Mouse (Mus musculus): ENCODE data around the gene Corin. TPM values are rescaled to one million over a fixed set of nuclear protein-coding genes. Genes with fewer than 3 reads are reported as not detected.

Gene Corin
- polyA plus RNA-seq, 1 experiment from 2014 or later, result 6.0 TPM

DNA sequence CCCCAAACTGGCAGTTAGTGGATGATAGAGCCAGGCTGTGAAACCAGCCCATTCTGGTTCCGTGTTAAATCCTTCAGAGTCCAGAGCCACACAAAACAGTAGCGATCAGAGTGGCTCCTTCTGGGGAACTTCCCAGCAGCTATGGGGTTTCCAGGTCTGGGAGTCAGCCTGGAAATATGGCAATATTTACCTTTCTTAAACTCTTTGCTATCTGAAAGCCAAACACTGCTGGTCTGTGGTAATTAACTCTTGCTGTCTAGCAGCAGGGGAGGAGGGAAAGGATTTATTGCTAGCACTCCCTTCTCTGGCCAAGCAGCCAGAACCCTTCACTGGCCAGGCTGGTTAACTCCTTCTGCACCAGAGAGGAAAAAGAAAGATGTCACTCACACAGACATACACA is 221.4 kb downstream of the Corin start:
- peaks cover 16% of the 10 kb centered on the region; the same call in 1 of the 2 replicates for H3K4me1 ChIP-seq
- peaks cover 13% of the 10 kb centered on the region; the same call in 1 of the 2 replicates for H3K36me3 ChIP-seq
- ATAC-seq (replicated peaks; ENCODE audit: low FRiP score), result peak; percentile 83
- H3K4me3 ChIP-seq (replicated peaks), result no peak overlapping the region
- no peak overlapping the region for H3K4me2 ChIP-seq
- WGBS, result 15% methylated on average over 2 of the region's 2 CpGs
- no peaks in the 10 kb centered on the region for H3K27me3 ChIP-seq
- H3K9me3 ChIP-seq (replicated peaks), result no peaks in the 10 kb centered on the region
- no peak overlapping the region for H3K9ac ChIP-seq
- H3K27ac ChIP-seq, result peak overlapping the region; percentile 84

DNA sequence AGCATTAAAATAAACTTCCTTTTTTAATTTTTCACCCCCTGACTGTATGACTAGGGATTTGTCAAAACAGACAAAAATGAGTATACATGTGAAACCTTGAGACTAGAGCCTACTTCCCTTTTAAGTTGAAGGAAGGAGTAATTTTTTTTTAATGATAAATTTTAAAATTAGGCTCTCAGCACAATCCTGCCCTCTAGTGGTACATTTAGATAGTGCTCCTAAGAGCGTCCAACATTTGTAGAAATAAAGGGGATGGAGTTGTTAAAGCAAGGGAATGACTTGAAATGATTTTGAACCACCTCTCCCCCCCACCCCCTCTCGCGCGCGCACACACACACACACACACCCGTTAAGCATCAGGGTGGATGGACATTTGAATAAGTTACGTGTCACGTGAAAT is 234.6 kb downstream of the Corin start:
- Histone ChIP-seq H3K4me3 (replicated peaks) (no peak overlapping the region), H3K27me3 (no peaks in the 10 kb centered on the region), H3K27ac (no peak overlapping the region), H3K9ac (no peak overlapping the region), H3K4me2 (no peak overlapping the region), H3K9me3 (replicated peaks) (no peaks in the 10 kb centered on the region), H3K4me1 (peaks cover 10% of the 10 kb centered on the region; the same call in 1 of the 2 replicates), H3K36me3 (peaks cover 16% of the 10 kb centered on the region; the same call in 1 of the 2 replicates)
- ATAC-seq (replicated peaks; ENCODE audit: low FRiP score), result no peak
- WGBS, result 51% methylated on average over 8 of the region's 8 CpGs

DNA sequence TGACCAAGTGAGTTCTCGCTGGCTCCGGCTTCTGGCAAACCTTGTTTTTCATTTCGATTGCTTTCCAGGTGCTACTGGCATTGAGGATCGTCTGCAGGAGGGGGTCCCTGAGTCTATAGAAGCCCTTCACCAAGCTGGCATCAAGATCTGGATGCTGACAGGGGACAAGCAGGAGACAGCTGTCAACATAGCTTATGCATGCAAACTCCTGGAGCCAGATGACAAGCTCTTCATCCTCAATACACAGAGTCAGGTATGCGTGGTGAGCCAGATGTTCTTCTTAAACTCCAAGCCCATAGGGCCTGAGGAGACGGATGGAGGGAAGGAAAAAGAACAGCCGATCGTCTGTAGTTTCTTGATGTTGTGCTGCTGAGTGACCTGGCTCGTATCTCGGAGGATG is 235.1 kb downstream of the Corin start:
- Histone ChIP-seq H3K36me3 (peaks cover 16% of the 10 kb centered on the region; the same call in 1 of the 2 replicates), H3K4me3 (replicated peaks) (no peak overlapping the region), H3K4me1 (peaks cover 10% of the 10 kb centered on the region; the same call in 1 of the 2 replicates), H3K27ac (no peak overlapping the region), H3K9ac (no peak overlapping the region), H3K9me3 (replicated peaks) (no peaks in the 10 kb centered on the region), H3K4me2 (no peak overlapping the region), H3K27me3 (no peaks in the 10 kb centered on the region)
- WGBS, result 85% methylated on average over 10 of the region's 10 CpGs
- no peak for ATAC-seq (replicated peaks; ENCODE audit: low FRiP score)

DNA sequence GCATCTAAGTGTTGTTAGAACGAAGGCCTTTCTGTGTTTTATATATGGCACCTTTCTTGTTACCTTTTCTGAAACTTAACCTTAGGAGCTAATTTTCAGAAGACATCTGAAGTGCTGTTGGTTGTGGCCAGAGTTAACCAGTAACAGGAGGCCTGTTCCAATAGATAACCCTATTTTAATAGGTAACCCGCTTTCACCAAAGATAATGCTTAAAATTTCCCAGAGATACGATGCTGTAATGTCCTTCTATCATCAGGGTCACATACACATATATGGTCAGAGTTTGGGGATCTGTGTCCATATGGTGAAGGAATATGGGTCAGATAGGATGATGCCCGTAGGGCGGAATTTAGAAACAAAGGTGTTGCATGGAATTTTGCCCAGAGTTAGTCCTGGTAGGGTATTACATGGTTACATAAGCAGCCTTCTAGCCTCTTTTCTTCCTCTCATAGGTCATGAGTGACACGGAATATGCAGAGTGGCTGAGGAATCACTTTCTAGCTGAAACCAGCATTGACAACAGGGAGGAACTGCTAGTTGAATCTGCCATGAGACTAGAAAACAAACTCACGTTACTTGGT is 237.2 kb downstream of the Corin start:
- Histone ChIP-seq H3K4me3 (replicated peaks) (no peak overlapping the region), H3K4me2 (no peak overlapping the region), H3K9me3 (replicated peaks) (no peaks in the 10 kb centered on the region), H3K4me1 (peaks cover 13% of the 10 kb centered on the region), H3K36me3 (peaks cover 16% of the 10 kb centered on the region; the same call in 1 of the 2 replicates), H3K9ac (no peak overlapping the region), H3K27me3 (no peaks in the 10 kb centered on the region), H3K27ac (0 out of 2 replicates have a peak overlapping the region, but pooled peaks have one; percentile 18)
- WGBS, result 82% methylated on average over 7 of the region's 7 CpGs
- 0 out of 2 replicates have a peak, but pooled peaks have one; percentile 19 for ATAC-seq (replicated peaks; ENCODE audit: low FRiP score)

DNA sequence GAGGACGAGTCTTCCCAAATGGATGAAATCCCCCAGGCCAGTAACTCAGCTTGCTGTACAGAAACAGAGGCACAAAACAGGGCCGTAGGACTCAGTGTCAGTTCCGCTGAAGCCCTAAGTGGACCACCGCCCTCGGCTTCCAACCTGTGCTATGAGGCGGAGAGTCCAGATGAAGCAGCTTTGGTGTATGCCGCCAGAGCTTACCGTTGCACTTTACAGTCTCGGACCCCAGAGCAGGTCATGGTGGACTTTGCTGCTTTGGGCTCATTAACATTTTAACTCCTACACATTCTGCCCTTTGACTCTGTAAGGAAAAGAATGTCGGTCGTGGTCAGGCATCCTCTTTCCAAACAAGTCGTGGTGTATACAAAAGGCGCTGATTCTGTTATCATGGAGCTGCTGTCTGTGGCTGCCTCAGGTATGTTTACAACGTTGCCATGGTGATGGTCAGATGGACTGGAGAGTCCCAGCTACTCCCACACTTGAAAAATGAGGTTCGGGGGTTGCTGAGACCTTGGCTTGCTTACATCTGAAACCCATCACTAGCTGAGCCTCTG is 240.0 kb downstream of the Corin start:
- Histone ChIP-seq H3K4me1 (peaks cover 13% of the 10 kb centered on the region), H3K4me3 (replicated peaks) (no peak overlapping the region), H3K27ac (no peak overlapping the region), H3K9ac (no peak overlapping the region), H3K36me3 (peaks cover 20% of the 10 kb centered on the region; the same call in 1 of the 2 replicates), H3K9me3 (replicated peaks) (no peaks in the 10 kb centered on the region), H3K4me2 (no peak overlapping the region), H3K27me3 (no peaks in the 10 kb centered on the region)
- WGBS, result 49% methylated on average over 15 of the region's 15 CpGs
- peak; percentile 82 for ATAC-seq (replicated peaks; ENCODE audit: low FRiP score)

DNA sequence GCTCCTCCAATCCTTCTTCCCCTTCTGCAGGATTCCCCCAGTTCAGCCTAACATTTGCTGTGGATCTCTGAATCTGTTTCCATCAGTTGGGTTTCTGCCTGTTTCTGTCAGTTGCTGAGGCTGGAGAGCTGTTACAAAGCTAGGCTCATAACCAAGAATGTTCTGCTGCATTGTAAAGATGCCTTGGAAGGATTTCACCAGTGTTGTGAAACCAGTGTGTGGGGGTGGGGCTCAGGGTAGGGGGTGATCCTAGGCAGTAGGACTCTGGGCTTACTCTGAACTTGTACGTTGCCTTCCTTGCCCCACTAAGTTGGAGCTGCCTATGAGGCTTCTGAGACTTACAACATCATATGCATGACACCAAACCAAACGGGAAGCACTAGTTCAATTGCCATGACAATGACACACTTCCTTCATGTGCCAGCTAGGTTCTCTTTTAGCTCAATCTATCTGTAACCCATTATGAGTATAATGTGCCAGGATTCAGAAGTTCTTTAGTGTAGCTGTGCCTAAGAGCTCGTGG is 242.4 kb downstream of the Corin start:
- no peak for ATAC-seq (replicated peaks; ENCODE audit: low FRiP score)
- no peak overlapping the region for H3K4me3 ChIP-seq (replicated peaks)
- H3K4me1 ChIP-seq, result peaks cover 10% of the 10 kb centered on the region
- no peak overlapping the region for H3K27ac ChIP-seq
- no peaks in the 10 kb centered on the region for H3K9me3 ChIP-seq (replicated peaks)
- H3K27me3 ChIP-seq, result no peaks in the 10 kb centered on the region
- no peak overlapping the region for H3K4me2 ChIP-seq
- peaks cover 10% of the 10 kb centered on the region; the same call in 1 of the 2 replicates for H3K36me3 ChIP-seq
- 86% methylated on average over 3 of the region's 3 CpGs for WGBS
- no peak overlapping the region for H3K9ac ChIP-seq

DNA sequence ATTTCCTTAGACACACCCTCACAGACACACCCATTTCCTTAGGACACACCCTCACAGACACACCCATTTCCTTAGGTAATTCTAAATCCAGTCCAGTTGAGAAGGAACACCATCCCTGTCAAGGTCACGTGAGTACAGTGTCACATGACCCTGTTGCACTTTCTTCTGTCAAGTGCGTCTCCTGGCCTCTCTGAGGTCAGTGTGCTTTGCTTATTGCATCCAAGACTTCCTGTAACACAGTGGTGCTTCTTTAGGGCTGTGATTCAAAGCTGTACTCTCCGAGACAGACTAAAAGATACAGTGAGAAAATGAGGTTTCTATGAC is 245.0 kb downstream of the Corin start:
- H3K4me1 ChIP-seq, result peaks cover 3% of the 10 kb centered on the region; the same call in 1 of the 2 replicates
- peaks cover 19% of the 10 kb centered on the region for H3K36me3 ChIP-seq
- H3K4me2 ChIP-seq, result no peak overlapping the region
- no peak overlapping the region for H3K9ac ChIP-seq
- ATAC-seq (replicated peaks; ENCODE audit: low FRiP score), result no peak
- 65% methylated on average over 3 of the region's 3 CpGs for WGBS
- H3K9me3 ChIP-seq (replicated peaks), result no peaks in the 10 kb centered on the region
- H3K4me3 ChIP-seq (replicated peaks), result no peak overlapping the region
- H3K27ac ChIP-seq, result no peak overlapping the region
- no peaks in the 10 kb centered on the region for H3K27me3 ChIP-seq

DNA sequence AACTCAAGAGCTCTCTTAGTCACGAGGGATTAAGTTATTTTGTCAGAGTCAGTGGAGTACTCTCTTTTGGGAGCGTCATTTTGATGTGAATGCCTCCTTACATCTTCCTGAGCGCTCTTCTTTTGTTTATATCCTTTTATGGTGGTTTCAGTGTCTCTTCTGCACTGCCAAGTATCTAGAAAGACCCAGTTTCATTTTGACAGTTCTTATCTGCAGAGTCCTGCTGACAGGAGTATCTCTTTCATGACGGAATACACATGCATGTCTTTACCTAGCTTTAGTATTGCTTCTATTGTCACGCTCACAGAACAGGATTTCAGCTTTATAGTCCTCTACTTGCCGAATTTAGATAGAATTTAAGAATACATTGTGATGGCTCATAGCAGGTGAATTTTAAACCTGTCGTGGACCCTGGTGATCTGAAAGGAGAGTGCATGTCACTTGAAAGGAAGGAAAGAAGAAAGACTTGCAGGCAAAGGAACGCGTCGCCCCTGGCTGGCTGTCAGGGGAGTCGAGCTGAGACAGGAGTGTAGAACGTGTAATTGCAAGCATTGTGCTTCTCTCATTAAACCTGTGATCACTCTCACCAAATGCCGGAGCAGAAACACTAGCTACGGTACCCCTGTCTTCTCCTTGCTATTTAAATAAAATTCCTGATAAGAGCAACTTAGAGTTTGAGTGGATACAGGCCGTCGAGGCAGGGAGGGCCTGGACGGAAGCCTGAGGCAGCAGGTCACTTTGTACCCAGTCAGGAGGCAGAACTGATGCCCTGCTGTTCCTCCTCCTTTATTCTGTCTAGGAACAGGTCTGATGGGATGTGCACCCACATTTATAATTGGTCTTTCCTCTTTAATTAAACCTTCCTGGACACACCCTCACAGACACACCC is 245.6 kb downstream of the Corin start:
- Histone ChIP-seq H3K9ac (no peak overlapping the region), H3K4me1 (no peaks in the 10 kb centered on the region), H3K4me2 (no peak overlapping the region), H3K27ac (no peak overlapping the region), H3K36me3 (peaks cover 20% of the 10 kb centered on the region), H3K9me3 (replicated peaks) (no peaks in the 10 kb centered on the region), H3K4me3 (replicated peaks) (no peak overlapping the region), H3K27me3 (no peaks in the 10 kb centered on the region)
- WGBS, result 86% methylated on average over 17 of the region's 17 CpGs
- 0 out of 2 replicates have a peak, but pooled peaks have one; percentile 46 for ATAC-seq (replicated peaks; ENCODE audit: low FRiP score)

DNA sequence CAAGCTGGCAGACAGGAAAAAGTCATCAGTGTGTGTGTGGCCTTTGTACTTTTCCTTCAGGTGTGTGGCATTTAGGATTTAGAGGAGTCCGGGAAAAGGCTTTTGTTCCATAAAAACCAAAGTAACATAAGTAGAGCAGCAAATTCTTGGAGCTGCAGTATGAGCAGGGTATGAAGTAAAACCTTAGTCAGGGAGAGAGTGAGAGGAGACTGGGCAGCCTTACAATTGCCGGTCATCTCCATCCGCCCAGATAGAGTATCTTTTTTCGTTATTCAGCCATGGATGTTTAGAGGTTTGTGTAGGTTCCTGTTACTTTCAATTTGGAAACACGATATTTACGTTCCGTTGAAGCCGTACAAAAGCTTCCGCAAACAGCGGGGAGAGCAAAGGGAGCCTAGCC is 247.2 kb downstream of the Corin start:
- Histone ChIP-seq H3K9ac (no peak overlapping the region), H3K4me3 (replicated peaks) (no peak overlapping the region), H3K36me3 (peaks cover 26% of the 10 kb centered on the region), H3K27me3 (no peaks in the 10 kb centered on the region), H3K4me2 (no peak overlapping the region), H3K4me1 (no peaks in the 10 kb centered on the region), H3K9me3 (replicated peaks) (no peaks in the 10 kb centered on the region), H3K27ac (no peak overlapping the region)
- WGBS, result 58% methylated on average over 10 of the region's 10 CpGs
- no peak for ATAC-seq (replicated peaks; ENCODE audit: low FRiP score)

DNA sequence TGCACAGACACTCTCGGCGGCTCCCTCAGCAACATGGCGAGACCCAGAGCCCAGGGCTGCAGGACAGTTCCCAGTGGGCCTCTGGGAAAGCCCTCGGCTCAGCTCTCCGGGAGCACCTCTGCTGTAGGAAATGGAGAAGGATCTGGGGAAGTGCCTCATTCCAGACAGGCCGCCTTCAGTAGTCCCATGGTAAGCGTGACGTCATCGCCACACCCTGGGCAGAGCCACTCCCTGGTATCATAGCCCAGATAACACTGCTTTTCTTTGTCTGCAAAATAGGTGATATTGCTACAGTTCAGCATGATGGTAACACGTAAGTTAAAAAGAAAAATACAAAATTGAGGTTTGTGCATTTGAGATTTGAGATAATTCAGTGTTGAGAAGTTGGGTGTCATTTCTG is 249.3 kb downstream of the Corin start:
- 94% methylated on average over 10 of the region's 10 CpGs for WGBS
- H3K36me3 ChIP-seq, result peaks cover 21% of the 10 kb centered on the region
- H3K4me2 ChIP-seq, result no peak overlapping the region
- H3K4me1 ChIP-seq, result no peaks in the 10 kb centered on the region
- H3K9ac ChIP-seq, result no peak overlapping the region
- no peak overlapping the region for H3K4me3 ChIP-seq (replicated peaks)
- ATAC-seq (replicated peaks; ENCODE audit: low FRiP score), result no peak
- H3K27me3 ChIP-seq, result no peaks in the 10 kb centered on the region
- no peaks in the 10 kb centered on the region for H3K9me3 ChIP-seq (replicated peaks)
- no peak overlapping the region for H3K27ac ChIP-seq

DNA sequence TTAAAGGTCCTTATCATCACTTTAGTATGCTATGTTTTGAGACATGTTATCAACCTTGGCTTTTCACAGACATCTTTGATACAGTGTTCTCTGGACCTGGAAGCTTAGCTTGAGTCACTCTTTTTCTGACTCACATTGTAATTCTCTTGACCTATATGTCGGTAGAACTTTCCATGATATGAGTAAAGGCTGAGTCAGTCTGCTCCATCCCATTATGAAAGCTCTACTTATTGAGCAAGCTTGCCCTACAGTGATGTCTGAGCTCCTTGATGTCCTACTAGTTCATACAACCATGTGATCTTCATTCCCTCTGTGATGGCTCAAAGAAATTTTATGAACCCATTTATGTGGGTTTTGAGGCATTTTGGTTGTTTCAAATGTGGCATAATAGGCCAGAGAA is 254.1 kb downstream of the Corin start:
- 100% methylated on average over 1 of the region's 1 CpGs for whole genome bisulfite sequencing
- H3K4me1 ChIP-seq, result no peaks in the 10 kb centered on the region
- ATAC-seq (replicated peaks; ENCODE audit: low FRiP score), result no peak

More for the DNA sequence above, 254.1 kb downstream of the Corin start:
- Histone ChIP-seq H3K27ac (no peak overlapping the region), H3K36me3 (peaks cover 31% of the 10 kb centered on the region), H3K9ac (no peak overlapping the region), H3K9me3 (replicated peaks) (no peaks in the 10 kb centered on the region), H3K4me3 (replicated peaks) (no peak overlapping the region), H3K4me2 (no peak overlapping the region), H3K27me3 (no peaks in the 10 kb centered on the region)
